Mouse (Mus musculus): Measurements from ENCODE around the gene Tomm70a. TPM values are rescaled to one million over a fixed set of nuclear protein-coding genes. Genes with fewer than 3 reads are reported as not detected.

The Tomm70a gene
- polyA plus RNA-seq, 1 experiment from 2014 or later, result 66.9 TPM

DNA sequence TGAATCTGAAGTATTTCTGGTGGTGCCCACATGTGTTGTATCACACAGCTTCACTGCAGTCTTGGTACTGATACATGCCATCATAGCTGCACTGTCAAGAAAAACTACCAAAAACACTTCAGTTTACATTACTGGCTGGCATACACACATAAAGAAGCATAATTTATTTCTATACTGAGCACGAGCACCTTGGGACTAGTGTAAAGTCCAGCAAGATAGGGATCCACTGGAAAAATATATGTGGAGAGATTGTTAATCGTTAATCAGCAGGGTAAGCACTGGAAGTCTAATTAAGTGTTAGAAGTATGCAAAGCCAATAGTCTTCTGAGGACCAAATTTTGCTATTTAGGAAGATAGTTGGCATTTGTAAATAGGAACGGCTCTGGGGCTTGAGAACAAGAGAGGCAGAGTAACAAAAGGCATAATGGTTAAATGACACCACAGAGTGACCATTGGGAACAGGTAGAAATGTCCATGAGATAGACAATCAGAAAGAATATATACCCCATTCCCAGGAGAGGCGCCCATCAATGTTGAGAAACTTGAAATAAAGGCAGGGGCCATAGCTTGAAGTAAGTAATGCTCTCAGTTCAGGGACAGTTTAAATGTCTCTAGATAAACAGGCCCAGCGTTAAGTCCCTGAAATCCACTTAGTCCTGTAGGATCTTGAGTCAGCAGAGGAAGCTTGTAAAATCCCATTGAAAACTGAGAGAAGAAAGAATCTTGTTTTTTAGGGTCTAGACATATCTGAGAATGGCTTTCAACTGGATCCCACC, 15.1 kb upstream of the Tomm70a start:
- no peak for ATAC-seq (replicated peaks; ENCODE audit: low FRiP score)
- WGBS, result 67% methylated on average over 5 of the region's 5 CpGs
- Histone ChIP-seq H3K4me3 (ENCODE audit: low read depth, low read length) (no peak overlapping the region), H3K4me1 (replicated peaks; ENCODE audit: control insufficient read depth, insufficient read depth, low read length) (no peaks in the 10 kb centered on the region), H3K4me2 (no peak overlapping the region), H3K9me3 (ENCODE audit: control insufficient read depth, low read length) (no peaks in the 10 kb centered on the region), H3K27me3 (replicated peaks; ENCODE audit: control insufficient read depth, insufficient read depth, low read length) (no peaks in the 10 kb centered on the region), H3K27ac (ENCODE audit: low read depth, low read length) (no peak overlapping the region), H3K9ac (ENCODE audit: low read depth, low read length) (no peak overlapping the region), H3K36me3 (ENCODE audit: control insufficient read depth, insufficient read depth, low read length) (no peaks in the 10 kb centered on the region)
- DNase-seq (ENCODE audit: low spot score), result no peak

DNA sequence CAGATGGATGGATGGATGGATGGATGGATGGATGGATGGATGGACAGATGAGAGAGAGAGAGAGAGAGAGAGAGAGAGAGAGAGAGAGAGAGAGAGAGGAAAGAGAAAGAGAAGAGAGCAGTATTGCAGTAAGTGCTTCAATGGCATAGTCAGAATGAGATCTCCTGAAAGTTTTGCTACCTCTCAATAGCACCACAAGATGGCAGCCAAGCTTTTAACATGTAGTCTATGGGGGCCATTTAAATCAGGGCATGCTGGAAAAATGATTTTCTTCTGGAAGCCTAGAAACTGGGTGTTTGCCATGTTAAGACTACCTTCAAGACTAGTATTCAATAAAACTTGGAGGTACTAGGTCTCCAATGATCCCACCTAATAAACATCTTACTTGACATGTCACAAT, 5.4 kb upstream of the Tomm70a start:
- no peak overlapping the region for H3K27ac ChIP-seq (ENCODE audit: low read depth, low read length)
- no peak overlapping the region for H3K4me2 ChIP-seq
- no peaks in the 10 kb centered on the region for H3K4me1 ChIP-seq (replicated peaks; ENCODE audit: control insufficient read depth, insufficient read depth, low read length)
- H3K4me3 ChIP-seq (ENCODE audit: low read depth, low read length), result no peak overlapping the region
- H3K9ac ChIP-seq (ENCODE audit: low read depth, low read length), result no peak overlapping the region
- H3K9me3 ChIP-seq (ENCODE audit: control insufficient read depth, low read length), result no peaks in the 10 kb centered on the region
- no peaks in the 10 kb centered on the region for H3K36me3 ChIP-seq (ENCODE audit: control insufficient read depth, insufficient read depth, low read length)
- DNase-seq (ENCODE audit: low spot score) (no peak), ATAC-seq (replicated peaks; ENCODE audit: low FRiP score) (no peak)
- H3K27me3 ChIP-seq (replicated peaks; ENCODE audit: control insufficient read depth, insufficient read depth, low read length), result no peaks in the 10 kb centered on the region

DNA sequence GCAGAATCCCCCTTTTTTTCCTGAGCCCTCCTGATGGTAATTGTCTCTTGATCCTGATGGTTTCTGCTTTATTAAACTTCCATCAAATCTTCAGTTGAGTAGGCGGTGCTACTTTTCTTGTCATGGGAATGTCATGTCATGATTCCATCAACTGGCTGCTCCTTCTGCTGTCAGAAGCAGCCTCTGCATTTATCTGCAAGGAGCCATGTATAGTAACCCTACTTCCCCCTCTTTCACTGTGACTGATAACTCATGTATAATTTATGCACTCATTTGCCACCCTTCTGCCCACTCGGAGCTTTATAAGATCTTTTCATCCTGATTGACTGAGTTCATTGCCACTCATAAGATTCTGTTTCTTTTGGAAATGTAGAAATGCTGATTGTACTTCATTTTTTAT, 3.9 kb upstream of the Tomm70a start:
- Histone ChIP-seq H3K27me3 (replicated peaks; ENCODE audit: control insufficient read depth, insufficient read depth, low read length) (no peaks in the 10 kb centered on the region), H3K27ac (ENCODE audit: low read depth, low read length) (no peak overlapping the region), H3K4me1 (replicated peaks; ENCODE audit: control insufficient read depth, insufficient read depth, low read length) (no peaks in the 10 kb centered on the region), H3K4me3 (ENCODE audit: low read depth, low read length) (no peak overlapping the region), H3K4me2 (no peak overlapping the region), H3K9ac (ENCODE audit: low read depth, low read length) (no peak overlapping the region), H3K9me3 (ENCODE audit: control insufficient read depth, low read length) (no peaks in the 10 kb centered on the region), H3K36me3 (ENCODE audit: control insufficient read depth, insufficient read depth, low read length) (no peaks in the 10 kb centered on the region)
- ATAC-seq (replicated peaks; ENCODE audit: low FRiP score) (no peak), DNase-seq (ENCODE audit: low spot score) (no peak)
- WGBS, result 70% methylated on average over 2 of the region's 2 CpGs

- peaks cover 12% of the 10 kb centered on the region for H3K4me1 ChIP-seq (replicated peaks; ENCODE audit: control insufficient read depth, insufficient read depth, low read length)
- H3K27me3 ChIP-seq (replicated peaks; ENCODE audit: control insufficient read depth, insufficient read depth, low read length), result no peaks in the 10 kb centered on the region
- DNase-seq (ENCODE audit: low spot score) (peak; percentile 51), ATAC-seq (replicated peaks; ENCODE audit: low FRiP score) (peak; percentile 26)
- H3K4me2 ChIP-seq, result peak overlapping the region; percentile 75
- under 1% methylated on average over 58 of the region's 59 CpGs for WGBS
- H3K9ac ChIP-seq (ENCODE audit: low read depth, low read length), result peak overlapping the region; percentile 96
- no peaks in the 10 kb centered on the region for H3K36me3 ChIP-seq (ENCODE audit: control insufficient read depth, insufficient read depth, low read length)
- peak overlapping the region; percentile 100 for H3K4me3 ChIP-seq (ENCODE audit: low read depth, low read length)
- no peaks in the 10 kb centered on the region for H3K9me3 ChIP-seq (ENCODE audit: control insufficient read depth, low read length)
- peak overlapping the region; percentile 87 for H3K27ac ChIP-seq (ENCODE audit: low read depth, low read length)
These were observed 413 bp downstream of the Tomm70a start for GRCm38 (mm10) chr16:57121816-57122415.

DNA sequence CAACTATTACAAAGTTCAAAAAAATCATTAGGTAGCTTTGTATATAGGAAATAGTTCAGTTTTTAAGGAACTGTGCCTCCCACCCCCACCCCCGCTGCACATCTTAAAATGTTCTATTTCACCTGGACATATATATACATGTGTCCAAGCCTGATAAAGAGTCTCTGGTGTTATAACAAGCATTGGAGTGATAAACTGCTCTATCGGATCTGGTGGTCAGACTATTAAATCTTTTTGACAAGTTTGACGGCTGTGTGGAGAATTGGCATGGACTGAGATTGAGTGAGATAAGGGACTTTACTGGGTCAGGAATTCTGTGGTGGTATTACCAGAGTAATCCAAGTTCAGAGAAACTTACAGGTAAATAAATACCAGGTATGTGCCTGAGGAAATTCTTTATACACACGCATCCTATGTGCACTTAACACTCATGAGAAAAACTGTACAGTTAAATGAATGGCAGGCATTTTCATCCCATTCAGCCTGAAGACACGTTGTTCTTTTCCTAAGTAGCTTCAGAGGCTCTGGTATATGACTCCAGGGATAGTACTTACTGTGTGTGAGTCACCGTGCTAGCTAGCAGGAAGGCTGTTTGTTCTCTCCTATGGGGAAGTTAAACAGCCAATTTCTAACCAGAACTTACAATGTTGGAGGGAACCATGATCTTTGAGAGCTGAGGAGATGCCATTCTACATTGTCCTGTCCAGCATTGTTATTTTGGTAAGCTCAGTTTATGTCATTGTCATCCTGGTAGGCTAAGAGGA, 1.4 kb downstream of the Tomm70a start:
- Histone ChIP-seq H3K27me3 (replicated peaks; ENCODE audit: control insufficient read depth, insufficient read depth, low read length) (no peaks in the 10 kb centered on the region), H3K4me2 (peak overlapping the region; percentile 75), H3K9me3 (ENCODE audit: control insufficient read depth, low read length) (no peaks in the 10 kb centered on the region), H3K9ac (ENCODE audit: low read depth, low read length) (peak overlapping the region; percentile 96), H3K4me1 (replicated peaks; ENCODE audit: control insufficient read depth, insufficient read depth, low read length) (peaks cover 12% of the 10 kb centered on the region), H3K4me3 (ENCODE audit: low read depth, low read length) (peak overlapping the region; percentile 100), H3K27ac (ENCODE audit: low read depth, low read length) (no peak overlapping the region), H3K36me3 (ENCODE audit: control insufficient read depth, insufficient read depth, low read length) (no peaks in the 10 kb centered on the region)
- ATAC-seq (replicated peaks; ENCODE audit: low FRiP score) (no peak), DNase-seq (ENCODE audit: low spot score) (no peak)
- 30% methylated on average over 6 of the region's 6 CpGs for WGBS

DNA sequence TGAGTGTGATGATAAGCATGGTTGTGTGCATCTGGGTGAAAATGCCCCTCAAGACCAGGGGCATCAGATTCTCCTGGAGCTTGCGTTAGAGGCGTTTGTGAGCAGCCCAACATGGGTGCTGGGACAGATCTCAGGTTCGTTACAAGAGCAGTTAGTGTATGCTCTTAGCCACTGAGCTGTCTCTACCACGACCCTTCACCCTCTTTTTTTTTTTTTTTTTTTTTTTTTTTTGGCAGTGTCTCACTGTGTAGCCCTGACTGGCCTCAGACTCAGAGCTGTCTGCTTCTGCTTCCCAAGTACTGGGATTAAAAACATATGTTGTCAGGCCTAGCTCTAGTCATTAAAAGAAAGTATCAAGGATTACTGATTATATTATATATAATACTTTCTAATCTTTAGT, 4.8 kb downstream of the Tomm70a start:
- WGBS, result 61% methylated on average over 4 of the region's 4 CpGs
- Histone ChIP-seq H3K9me3 (ENCODE audit: control insufficient read depth, low read length) (no peaks in the 10 kb centered on the region), H3K4me2 (no peak overlapping the region), H3K27ac (ENCODE audit: low read depth, low read length) (no peak overlapping the region), H3K36me3 (ENCODE audit: control insufficient read depth, insufficient read depth, low read length) (no peaks in the 10 kb centered on the region), H3K27me3 (replicated peaks; ENCODE audit: control insufficient read depth, insufficient read depth, low read length) (no peaks in the 10 kb centered on the region), H3K4me1 (replicated peaks; ENCODE audit: control insufficient read depth, insufficient read depth, low read length) (peaks cover 12% of the 10 kb centered on the region), H3K4me3 (ENCODE audit: low read depth, low read length) (no peak overlapping the region), H3K9ac (ENCODE audit: low read depth, low read length) (no peak overlapping the region)
- ATAC-seq (replicated peaks; ENCODE audit: low FRiP score), result no peak
- DNase-seq (ENCODE audit: low spot score), result no peak

DNA sequence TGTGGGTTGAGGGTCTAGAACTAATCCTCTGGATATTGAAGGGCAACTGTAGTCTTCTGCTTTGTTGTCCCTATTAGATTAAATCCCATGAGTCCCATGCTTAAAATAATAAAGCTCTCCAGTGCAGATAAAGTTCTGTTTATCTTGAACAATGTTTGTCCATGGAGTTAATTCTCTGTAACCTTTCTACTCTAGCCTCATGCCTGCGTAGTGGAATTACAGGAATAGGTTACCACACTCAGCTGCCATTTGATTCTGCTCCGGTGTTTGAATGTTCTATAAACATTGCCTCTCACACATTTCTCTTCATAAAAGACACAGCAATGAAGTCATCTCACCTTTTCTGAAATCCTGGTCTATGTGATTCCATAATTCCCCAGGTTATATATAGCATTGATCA, 6.3 kb downstream of the Tomm70a start:
- DNase-seq (ENCODE audit: low spot score) (no peak), ATAC-seq (replicated peaks; ENCODE audit: low FRiP score) (no peak)
- Histone ChIP-seq H3K4me3 (ENCODE audit: low read depth, low read length) (no peak overlapping the region), H3K9me3 (ENCODE audit: control insufficient read depth, low read length) (no peaks in the 10 kb centered on the region), H3K27ac (ENCODE audit: low read depth, low read length) (no peak overlapping the region), H3K4me1 (replicated peaks; ENCODE audit: control insufficient read depth, insufficient read depth, low read length) (peaks cover 14% of the 10 kb centered on the region), H3K27me3 (replicated peaks; ENCODE audit: control insufficient read depth, insufficient read depth, low read length) (no peaks in the 10 kb centered on the region), H3K4me2 (no peak overlapping the region), H3K36me3 (ENCODE audit: control insufficient read depth, insufficient read depth, low read length) (no peaks in the 10 kb centered on the region), H3K9ac (ENCODE audit: low read depth, low read length) (no peak overlapping the region)
- 81% methylated on average over 2 of the region's 2 CpGs for WGBS

DNA sequence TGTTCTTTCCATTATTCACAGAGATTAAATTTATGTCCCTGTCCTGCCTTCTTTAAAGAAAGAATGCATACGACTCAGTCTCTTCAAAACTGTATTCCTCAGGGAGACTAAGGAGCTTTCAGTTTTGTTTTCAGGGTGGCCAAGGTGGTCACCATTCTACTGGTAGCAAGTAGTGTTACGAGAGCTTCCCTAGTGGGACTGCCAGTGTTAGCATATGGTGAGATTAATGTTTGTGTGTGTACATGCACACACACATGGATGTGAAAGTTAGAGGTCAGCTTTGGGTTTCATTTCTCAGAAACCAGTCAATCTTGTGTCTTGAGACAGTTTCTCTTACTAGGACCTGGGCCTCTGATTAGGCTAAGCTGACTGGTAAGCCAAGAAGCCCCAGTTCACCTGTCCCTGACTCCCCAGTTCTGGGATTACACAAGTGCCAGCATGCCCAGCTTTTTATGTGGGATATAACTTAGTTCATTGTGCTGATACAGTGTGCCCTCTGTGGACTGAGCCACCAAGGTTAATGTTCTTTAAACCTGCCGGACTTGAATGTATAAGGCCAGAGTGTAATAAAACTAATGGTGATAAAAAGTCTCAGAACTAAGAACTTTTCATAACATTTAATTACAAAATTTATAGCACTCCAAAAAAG, 9.4 kb downstream of the Tomm70a start:
- Histone ChIP-seq H3K4me3 (ENCODE audit: low read depth, low read length) (no peak overlapping the region), H3K27ac (ENCODE audit: low read depth, low read length) (no peak overlapping the region), H3K4me1 (replicated peaks; ENCODE audit: control insufficient read depth, insufficient read depth, low read length) (peaks cover 3% of the 10 kb centered on the region; the same call in 1 of the 2 replicates), H3K9ac (ENCODE audit: low read depth, low read length) (no peak overlapping the region), H3K9me3 (ENCODE audit: control insufficient read depth, low read length) (no peaks in the 10 kb centered on the region), H3K27me3 (replicated peaks; ENCODE audit: control insufficient read depth, insufficient read depth, low read length) (no peaks in the 10 kb centered on the region), H3K36me3 (ENCODE audit: control insufficient read depth, insufficient read depth, low read length) (peaks cover 5% of the 10 kb centered on the region; the same call in 1 of the 2 replicates), H3K4me2 (no peak overlapping the region)
- ATAC-seq (replicated peaks; ENCODE audit: low FRiP score), result no peak
- 83% methylated on average over 3 of the region's 3 CpGs for WGBS
- DNase-seq (ENCODE audit: low spot score), result no peak

All from liver, embryonic 11.5 days (tissue).